Mouse (Mus musculus) frontal cortex, adult (tissue): ENCODE measurements at regions not wholly inside any gene's neighbourhood (a gene's known extent, or its start where the extent isn't known, plus 50 kb on each side); places are given as distances from the start of the nearest gene placed in this dataset.

Experiments
- ATAC-seq: cut with Nextera tagmentation; 2 replicates; pipeline ENCODE4 v1.9.2; 2017; ENCODE audit warnings: mild to moderate bottlenecking, moderate library complexity, mixed read lengths; ENCODE audit not compliant: low TSS enrichment

- ATAC-seq = no peak
Observed at GRCm38 (mm10) chr10:56587205-56587604, 210.1 kb downstream of the Gja1 start.

GRCm38 (mm10) chr10:56597382-56597781, 220.3 kb downstream of the Gja1 start:
- no peak for ATAC-seq

- ATAC-seq = no peak
Observed at GRCm38 (mm10) chr10:56598191-56598590, 221.1 kb downstream of the Gja1 start.

- ATAC-seq = no peak
Observed at GRCm38 (mm10) chr10:56599923-56600322, 222.8 kb downstream of the Gja1 start.

- peak; percentile 69 for ATAC-seq
Observed at GRCm38 (mm10) chr10:56611564-56612288, 234.6 kb downstream of the Gja1 start.

- no peak for ATAC-seq
Observed at GRCm38 (mm10) chr10:56642656-56643055, 265.5 kb downstream of the Gja1 start.

GRCm38 (mm10) chr10:56643376-56644135, 266.4 kb downstream of the Gja1 start:
- ATAC-seq = no peak

- ATAC-seq = no peak
Observed at GRCm38 (mm10) chr10:56660501-56660900, 283.4 kb downstream of the Gja1 start.

GRCm38 (mm10) chr10:56673919-56674318, 296.8 kb downstream of the Gja1 start:
- ATAC-seq = no peak

- no peak for ATAC-seq
Observed at GRCm38 (mm10) chr10:56682901-56683300, 305.8 kb downstream of the Gja1 start.

- no peak for ATAC-seq
Observed at GRCm38 (mm10) chr10:56685655-56686250, 308.6 kb downstream of the Gja1 start.

- no peak for ATAC-seq
Observed at GRCm38 (mm10) chr10:56691467-56691866, 314.3 kb downstream of the Gja1 start.

GRCm38 (mm10) chr10:56695100-56695499, 318.0 kb downstream of the Gja1 start:
- ATAC-seq = no peak

GRCm38 (mm10) chr10:56700126-56700525, 323.0 kb downstream of the Gja1 start:
- ATAC-seq = no peak

- no peak for ATAC-seq
Observed at GRCm38 (mm10) chr10:56708411-56708810, 331.3 kb downstream of the Gja1 start.

- no peak for ATAC-seq
Observed at GRCm38 (mm10) chr10:56708886-56709285, 331.8 kb downstream of the Gja1 start.

- no peak for ATAC-seq
Observed at GRCm38 (mm10) chr10:56712611-56713105, 335.5 kb downstream of the Gja1 start.

- no peak for ATAC-seq
Observed at GRCm38 (mm10) chr10:56737073-56737472, 359.9 kb downstream of the Gja1 start.

GRCm38 (mm10) chr10:56739621-56740020, 362.5 kb downstream of the Gja1 start:
- no peak for ATAC-seq

- ATAC-seq = no peak
Observed at GRCm38 (mm10) chr10:56752134-56752533, 375.0 kb downstream of the Gja1 start.

GRCm38 (mm10) chr10:56753576-56753975, 376.4 kb downstream of the Gja1 start:
- ATAC-seq = no peak

GRCm38 (mm10) chr10:56754546-56755175, 377.5 kb downstream of the Gja1 start:
- no peak; the same call in 1 of the 2 replicates for ATAC-seq
